Mouse (Mus musculus) myocyte (in vitro differentiated cells): ENCODE measurements at regions not wholly inside any gene's neighbourhood (a gene's known extent, or its start where the extent isn't known, plus 50 kb on each side); places are given as distances from the start of the nearest gene placed in this dataset.

Experiments used
- H3K27me3 ChIP-seq: one replicate; pipeline ENCODE4 v1.6.1; 2011; ENCODE audit not compliant: control insufficient read depth, insufficient read depth, insufficient read length
- H3K36me3 ChIP-seq: one replicate; pipeline ENCODE4 v1.6.1; 2011; ENCODE audit not compliant: control insufficient read depth, insufficient read depth
- H3K4me2 ChIP-seq: one replicate; pipeline ENCODE4 v1.6.1; 2011; ENCODE audit warnings: low read depth, control low read depth
- H3K4me3 ChIP-seq: one replicate; pipeline ENCODE4 v1.5.1; 2011; ENCODE audit warnings: mild to moderate bottlenecking, control low read depth, moderate library complexity
- H3K79me2 ChIP-seq: one replicate; pipeline ENCODE4 v1.6.1; 2011; ENCODE audit not compliant: control insufficient read depth, insufficient read depth
- H3ac ChIP-seq: one replicate; pipeline ENCODE4 v1.6.1; 2011; ENCODE audit not compliant: control insufficient read depth, insufficient read length
- E2F4 ChIP-seq: IDR thresholded peaks from one replicate; pipeline ENCODE4 v1.6.1; 2011; ENCODE audit warnings: mild to moderate bottlenecking, control low read depth, moderate library complexity; ENCODE audit not compliant: insufficient read depth
- MAX ChIP-seq: IDR thresholded peaks from one replicate; pipeline ENCODE4 v1.6.1; 2011; ENCODE audit warnings: low read depth, mild to moderate bottlenecking, control low read depth
- MYOD1 ChIP-seq, 3 experiments: IDR thresholded peaks; one replicate each; pipeline ENCODE4 v1.6.1; 2011; ENCODE audit warnings: control low read depth in 2 of 3, low read depth in 2 of 3, mild to moderate bottlenecking in 2 of 3, moderate library complexity in 1 of 3; ENCODE audit not compliant: insufficient read length in 2 of 3, control insufficient read depth in 1 of 3
- MYOG ChIP-seq, 3 experiments: IDR thresholded peaks; one replicate each; pipeline ENCODE4 v1.6.1; 2011; ENCODE audit warnings: control low read depth in 2 of 3, low read depth in 2 of 3, mild to moderate bottlenecking in 2 of 3; ENCODE audit not compliant: insufficient read length in 2 of 3, control insufficient read depth in 1 of 3, insufficient read depth in 1 of 3
- POLR2A ChIP-seq: IDR thresholded peaks from one replicate; pipeline ENCODE4 v1.6.1; 2011; ENCODE audit warnings: low read depth, mild to moderate bottlenecking, control low read depth, moderate library complexity; ENCODE audit not compliant: insufficient read length
- POLR2AphosphoS2 ChIP-seq: IDR thresholded peaks from one replicate; pipeline ENCODE4 v1.6.1; 2011; ENCODE audit warnings: low read depth, control low read depth; ENCODE audit not compliant: insufficient read length
- REST ChIP-seq: IDR thresholded peaks from one replicate; pipeline ENCODE4 v1.6.1; 2011; ENCODE audit warnings: mild to moderate bottlenecking, control low read depth, moderate library complexity; ENCODE audit not compliant: insufficient read depth, insufficient read length
- SRF ChIP-seq: IDR thresholded peaks from one replicate; pipeline ENCODE4 v1.6.1; 2011; ENCODE audit warnings: low read depth; ENCODE audit not compliant: control insufficient read depth, insufficient read length
- TCF12 ChIP-seq: IDR thresholded peaks from one replicate; pipeline ENCODE4 v1.6.1; 2011; ENCODE audit warnings: mild to moderate bottlenecking, control low read depth; ENCODE audit not compliant: poor library complexity, insufficient read depth, severe bottlenecking
- TCF3 ChIP-seq: IDR thresholded peaks from one replicate; pipeline ENCODE4 v1.6.1; 2011; ENCODE audit warnings: low read depth, control low read depth; ENCODE audit not compliant: insufficient read length
- USF1 ChIP-seq: IDR thresholded peaks from one replicate; pipeline ENCODE4 v1.6.1; 2011; ENCODE audit warnings: low read depth, mild to moderate bottlenecking, control low read depth, moderate library complexity

- H3K4me3 ChIP-seq, result no peak overlapping the region
- H3K4me2 ChIP-seq, result no peak overlapping the region
- H3ac ChIP-seq, result no peak overlapping the region
- H3K36me3 ChIP-seq, result no peaks in the 10 kb centered on the region
- no peaks in the 10 kb centered on the region for H3K79me2 ChIP-seq
- no peaks in the 10 kb centered on the region for H3K27me3 ChIP-seq
- no peak for TF ChIP-seq TCF12
- no peak for TF ChIP-seq POLR2AphosphoS2
- no peak for TF ChIP-seq TCF3
- no peak for TF ChIP-seq POLR2A
- TF ChIP-seq E2F4, result no peak
- no peak for TF ChIP-seq REST
- TF ChIP-seq USF1, result no peak
- no peak for TF ChIP-seq MYOG (IDR thresholded peaks at IDR 0.05; ENCODE audit: control insufficient read depth in 1 of 3, insufficient read depth in 1 of 3, insufficient read length in 2 of 3, low read depth in 2 of 3)
- no peak for TF ChIP-seq SRF
Measured at GRCm38 (mm10) chr2:167742479-167742878, 52.9 kb upstream of the Tmem189 start.

- H3ac ChIP-seq, result no peak overlapping the region
Measured at GRCm38 (mm10) chr2:167740516-167741189, 51.0 kb upstream of the Tmem189 start.

More at GRCm38 (mm10) chr2:167740516-167741189, 51.0 kb upstream of the Tmem189 start:
- H3K79me2 ChIP-seq, result no peaks in the 10 kb centered on the region
- H3K4me3 ChIP-seq, result no peak overlapping the region
- H3K4me2 ChIP-seq, result peak overlapping the region; percentile 25
- H3K27me3 ChIP-seq, result no peaks in the 10 kb centered on the region
- TF ChIP-seq TCF12, result no peak
- TF ChIP-seq SRF, result no peak
- TF ChIP-seq MAX, result no peak
- TF ChIP-seq E2F4, result no peak
- TF ChIP-seq MYOD1 (IDR thresholded peaks at IDR 0.05; ENCODE audit: control insufficient read depth in 1 of 3, insufficient read length in 2 of 3, low read depth in 2 of 3), result no peak
- TF ChIP-seq POLR2AphosphoS2, result no peak
- no peaks in the 10 kb centered on the region for H3K36me3 ChIP-seq
